Mouse (Mus musculus) kidney, adult 2 months (tissue): ENCODE data around the gene Snai1.

ENCODE experiments used
- CTCF ChIP-seq: fragments of 200-500 bp; conservative IDR thresholded peaks from 2 replicates; pipeline ENCODE4 v1.5.1; 2011; ENCODE audit warnings: low read depth, mild to moderate bottlenecking, control low read depth, low read length, moderate library complexity, mixed read lengths; ENCODE audit not compliant: insufficient read depth, insufficient read length
- POLR2A ChIP-seq: fragments of 200-500 bp; IDR thresholded peaks from one replicate; pipeline ENCODE4 v1.6.1; 2011; ENCODE audit warnings: low read depth, low read length, control low read depth

DNA sequence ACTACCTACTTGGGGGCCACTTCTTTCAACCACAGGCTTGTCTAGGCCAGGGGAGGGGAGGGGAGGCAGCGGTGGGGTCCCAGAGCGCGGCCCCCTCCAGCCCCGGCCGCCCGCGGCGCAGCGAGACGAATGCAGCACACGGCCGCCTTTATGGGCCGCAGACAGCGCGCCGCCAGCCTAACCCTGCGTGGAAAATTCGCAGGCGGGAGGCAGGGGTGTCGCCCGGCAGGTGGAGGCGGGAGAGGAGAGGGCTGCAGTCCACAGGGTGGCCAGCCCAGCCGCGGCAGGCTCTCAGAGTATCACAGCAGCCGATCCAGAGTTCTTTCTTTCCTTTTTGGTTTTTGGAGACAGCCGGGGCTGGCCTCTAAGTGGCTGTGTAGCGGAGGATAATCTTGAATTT, 21.4 kb downstream of the Snai1 start:
- TF ChIP-seq CTCF (no peak), POLR2A (no peak)
